Mouse (Mus musculus): ENCODE results near the gene Pfkfb1.

DNA sequence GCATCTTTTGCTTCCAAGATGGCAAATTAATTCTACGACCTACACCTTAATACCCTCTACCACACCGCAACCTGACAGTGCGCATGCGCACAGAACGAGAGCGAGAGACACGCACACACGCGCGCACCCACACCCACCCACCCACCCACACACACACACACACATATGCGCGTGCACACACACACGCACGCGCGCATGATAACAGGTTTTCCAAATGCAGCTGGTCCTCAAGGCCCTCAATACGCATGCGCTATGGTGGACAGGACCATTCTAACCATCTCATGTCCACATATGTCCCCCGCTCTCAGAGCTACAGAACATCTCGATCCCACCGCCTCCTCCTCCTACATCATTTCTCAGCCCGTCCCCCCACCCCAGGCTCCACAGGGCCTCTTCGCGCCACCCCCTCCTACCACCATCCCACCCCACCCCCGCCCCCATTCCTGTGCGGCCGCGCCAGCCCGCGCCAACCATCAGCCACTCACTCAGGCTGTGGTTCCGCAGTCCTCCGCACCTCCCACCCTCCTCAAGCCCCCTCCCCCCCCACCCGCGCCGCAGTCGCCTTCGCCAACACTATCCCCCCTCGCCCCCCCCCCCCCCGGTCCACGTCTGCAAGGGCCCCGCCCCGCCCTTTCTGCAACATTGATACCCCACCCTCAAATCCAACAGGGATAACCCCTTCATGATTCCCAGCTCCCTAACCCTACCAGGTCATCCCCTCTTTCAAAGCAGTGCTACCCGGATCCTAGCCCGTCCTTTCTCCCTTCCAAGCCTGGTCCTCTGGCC lies 68.3 kb downstream of the Pfkfb1 start:
- TF ChIP-seq CTCF (IDR thresholded peaks at IDR 0.05): no peak
- no peak for TF ChIP-seq EP300 (IDR thresholded peaks at IDR 0.05)
